Mouse (Mus musculus) ovary, adult 2 months (tissue): Measurements from ENCODE around the gene Olfr764-ps1. TPM values are rescaled to one million over a fixed set of nuclear protein-coding genes. Genes with fewer than 3 reads are reported as not detected.

Source experiments
- polyA plus RNA-seq: library from polyadenylated mRNA; depleted of rRNA; stranded (reverse); fragments of >200 nt; gene quantifications from 2 replicates; pipeline ENCODE4 v1.2.3, GENCODE M21; 2012; rRNA removed

Gene Olfr764-ps1
- polyA plus RNA-seq, result not detected in 2 replicates

GRCm38 (mm10) chr10:129039796-129040195 is at the start of gene Olfr764-ps1:
TSS of gene Olfr764-ps1 (minus strand) at chr10:129039896.

GRCm38 (mm10) chr10:129082810-129083209 is 43.1 kb upstream of the Olfr764-ps1 start, which contains the start of gene Olfr767:
TSS of gene Olfr767 (minus strand) at chr10:129082910.

GRCm38 (mm10) chr10:129068877-129069276 is 29.2 kb upstream of the Olfr764-ps1 start, which contains the start of gene Olfr766-ps1:
TSS of gene Olfr766-ps1 (minus strand) at chr10:129068977.

GRCm38 (mm10) chr10:129049898-129050297 is 10.2 kb upstream of the Olfr764-ps1 start, which contains the start of gene Olfr765:
TSS of gene Olfr765 (minus strand) at chr10:129049998.

GRCm38 (mm10) chr10:129010288-129010841 is 29.3 kb downstream of the Olfr764-ps1 start, which contains the start of gene Olfr763:
TSS of gene Olfr763 (plus strand) at chr10:129010791.

GRCm38 (mm10) chr10:128989131-128989530 is 50.6 kb downstream of the Olfr764-ps1 start, which contains the start of gene Olfr9:
TSS of gene Olfr9 (plus strand) at chr10:128989431.

Other genes with a start within 250 kb of the Olfr764-ps1 start
- gene Mmp19, start 249.0 kb downstream of the Olfr764-ps1 start, polyA plus RNA-seq, result 10.0 and 11.3 TPM in 2 replicates
- gene Dnajc14, start 235.8 kb downstream of the Olfr764-ps1 start, polyA plus RNA-seq, result 10.4 and 10.8 TPM in 2 replicates
- gene Tmem198b, start 235.5 kb downstream of the Olfr764-ps1 start, polyA plus RNA-seq, result 34.2 and 35.6 TPM in 2 replicates
- 1.6 and 4.1 TPM in 2 replicates for gene Sarnp, start 222.6 kb downstream of the Olfr764-ps1 start, polyA plus RNA-seq
- 30.3 and 44.4 TPM in 2 replicates for gene Ormdl2, start 218.3 kb downstream of the Olfr764-ps1 start, polyA plus RNA-seq
- gene Gdf11, start 148.2 kb downstream of the Olfr764-ps1 start, polyA plus RNA-seq, result 4.8 and 5.4 TPM in 2 replicates
- gene Cd63, start 138.9 kb downstream of the Olfr764-ps1 start, polyA plus RNA-seq, result 152 and 168 TPM in 2 replicates
- gene Rdh5, start 117.0 kb downstream of the Olfr764-ps1 start, polyA plus RNA-seq, result 34.5 and 43.3 TPM in 2 replicates
- gene Bloc1s1, start 115.9 kb downstream of the Olfr764-ps1 start, polyA plus RNA-seq, result 242 and 261 TPM in 2 replicates
- gene Itga7, start 106.1 kb downstream of the Olfr764-ps1 start, polyA plus RNA-seq, result 36.2 and 36.9 TPM in 2 replicates
- gene Mettl7b, start 78.9 kb downstream of the Olfr764-ps1 start, polyA plus RNA-seq, result 0.59 and 1.1 TPM in 2 replicates
- gene Olfr9, start 50.5 kb downstream of the Olfr764-ps1 start, polyA plus RNA-seq, result not detected in 2 replicates
- gene Olfr763, start 29.1 kb downstream of the Olfr764-ps1 start, polyA plus RNA-seq, result not detected in 2 replicates
- gene Olfr765, start 10.1 kb upstream of the Olfr764-ps1 start, polyA plus RNA-seq, result not detected in 2 replicates
- gene Olfr766-ps1, start 29.1 kb upstream of the Olfr764-ps1 start, polyA plus RNA-seq, result not detected in 2 replicates
- not detected in 2 replicates for gene Olfr767, start 43.0 kb upstream of the Olfr764-ps1 start, polyA plus RNA-seq
- not detected in 2 replicates for gene Olfr768, start 59.5 kb upstream of the Olfr764-ps1 start, polyA plus RNA-seq
- gene Olfr769, start 78.0 kb upstream of the Olfr764-ps1 start, polyA plus RNA-seq, result 0.09 TPM in 1 of 2 replicates, not detected in the other
- gene Olfr770, start 99.1 kb upstream of the Olfr764-ps1 start, polyA plus RNA-seq, result not detected in 2 replicates
- gene Olfr771, start 124.9 kb upstream of the Olfr764-ps1 start, polyA plus RNA-seq, result not detected in 2 replicates
- not detected in 2 replicates for gene Olfr772, start 138.0 kb upstream of the Olfr764-ps1 start, polyA plus RNA-seq
- gene Olfr773, start 147.5 kb upstream of the Olfr764-ps1 start, polyA plus RNA-seq, result not detected in 2 replicates
- not detected in 2 replicates for gene Olfr774, start 196.3 kb upstream of the Olfr764-ps1 start, polyA plus RNA-seq
- not detected in 2 replicates for gene Olfr775, start 208.5 kb upstream of the Olfr764-ps1 start, polyA plus RNA-seq
- gene Olfr776, start 219.2 kb upstream of the Olfr764-ps1 start, polyA plus RNA-seq, result not detected in 2 replicates
- gene Olfr777, start 231.6 kb upstream of the Olfr764-ps1 start, polyA plus RNA-seq, result not detected in 2 replicates